Mouse (Mus musculus): ENCODE measurements at regions not wholly inside any gene's neighbourhood (a gene's known extent, or its start where the extent isn't known, plus 50 kb on each side); places are given as distances from the start of the nearest gene placed in this dataset.
A peak's percentile ranks its signal among the peaks of the same experiment; 100 is the strongest.

DNA sequence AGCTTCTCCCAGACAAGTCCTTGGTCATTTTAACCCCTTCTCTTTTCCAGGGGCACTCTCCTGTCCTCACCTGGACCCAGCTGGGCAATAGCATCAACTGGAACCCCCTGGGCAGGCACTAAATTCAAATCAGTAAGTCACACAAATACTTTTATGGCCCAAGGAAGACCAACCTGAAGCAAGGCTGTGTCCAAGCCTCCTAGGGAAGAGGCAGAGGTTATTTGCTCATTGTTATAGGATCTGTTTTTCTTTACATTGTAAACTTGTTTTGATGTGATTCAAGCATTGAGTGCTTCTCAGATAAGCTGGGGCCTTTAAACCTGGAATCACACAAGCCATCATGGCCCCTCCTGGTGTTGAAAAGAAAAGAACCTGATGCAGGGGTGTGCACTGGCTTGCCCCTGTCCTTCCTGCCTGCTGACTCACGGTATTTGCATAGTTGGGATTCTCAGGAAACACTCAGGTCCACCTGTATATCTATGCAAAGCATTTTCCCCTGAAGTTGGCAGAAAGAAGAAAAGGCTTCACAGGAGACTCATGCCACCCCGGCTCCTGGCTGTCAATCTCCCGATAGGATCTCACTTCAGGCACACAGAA lies 114.9 kb upstream of the Kit start:
- WGBS = 77% methylated on average over 3 of the region's 3 CpGs
- Histone ChIP-seq H3K9ac (ENCODE audit: low read depth, low read length) (no peak overlapping the region), H3K4me3 (ENCODE audit: low read depth, low read length) (no peak overlapping the region), H3K27me3 (ENCODE audit: control insufficient read depth, insufficient read depth, low read length) (no peaks in the 10 kb centered on the region), H3K27ac (ENCODE audit: low read depth, low read length) (no peak overlapping the region), H3K4me2 (replicated peaks; ENCODE audit: low read depth, low read length) (no peak overlapping the region), H3K4me1 (replicated peaks; ENCODE audit: control insufficient read depth, insufficient read depth, low read length) (no peaks in the 10 kb centered on the region), H3K36me3 (ENCODE audit: control insufficient read depth, insufficient read depth, low read length) (no peaks in the 10 kb centered on the region), H3K9me3 (ENCODE audit: control insufficient read depth, low read length) (no peaks in the 10 kb centered on the region)
- DNase-seq (ENCODE audit: low spot score) (no peak), ATAC-seq (ENCODE audit: low FRiP score) (no peak)

DNA sequence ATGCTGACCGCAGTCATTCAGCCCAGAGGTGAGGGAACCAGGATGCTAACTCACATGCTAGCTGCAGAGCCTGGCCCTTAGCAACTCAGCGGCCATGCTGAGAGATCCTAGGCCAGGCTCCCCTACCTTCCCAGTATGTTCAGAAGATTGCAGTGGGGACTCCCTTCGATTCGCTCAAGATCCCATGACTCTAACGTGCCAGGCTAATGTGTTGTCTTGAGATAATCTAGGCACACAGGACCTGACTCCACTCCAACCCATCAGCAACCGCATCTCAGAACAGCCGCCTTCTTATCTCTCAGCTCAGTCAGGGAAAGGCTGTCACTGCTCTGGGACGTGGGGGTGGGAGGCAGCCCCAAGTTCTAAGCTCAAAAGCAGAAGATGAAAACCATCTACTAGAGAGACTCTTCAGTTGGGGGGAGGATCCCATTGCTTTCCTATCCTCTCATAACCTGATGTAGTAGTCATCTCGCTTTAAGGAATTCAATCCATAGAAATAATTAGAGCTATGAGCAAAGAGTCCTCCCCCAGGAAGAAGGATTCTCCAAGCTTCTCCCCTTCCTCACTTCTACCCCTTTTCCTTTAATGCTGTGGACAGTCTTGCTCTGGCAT lies 114.2 kb upstream of the Kit start:
- no peaks in the 10 kb centered on the region for H3K27me3 ChIP-seq (ENCODE audit: control insufficient read depth, insufficient read depth, low read length)
- no peak for ATAC-seq (ENCODE audit: low FRiP score)
- WGBS = 89% methylated on average over 9 of the region's 9 CpGs

DNA sequence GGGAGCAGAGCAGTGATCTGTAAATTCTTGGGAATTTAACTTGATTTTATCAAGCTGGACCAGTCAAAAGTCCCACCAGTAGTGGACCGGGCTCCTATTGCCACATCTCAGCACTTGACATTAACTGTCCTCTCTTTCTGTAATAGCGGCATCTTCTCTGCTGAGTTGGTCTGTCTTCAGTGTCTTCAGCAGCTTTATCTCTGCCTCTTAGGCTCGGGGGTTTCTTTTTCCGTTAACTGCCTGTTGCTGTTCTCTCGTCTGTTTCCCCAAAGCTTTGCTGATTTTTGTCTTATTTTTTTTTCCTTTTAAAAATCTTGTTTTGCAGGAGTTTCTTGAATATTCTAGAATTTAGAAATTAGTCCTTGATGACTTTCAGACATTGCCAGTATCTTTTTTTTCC lies 113.3 kb upstream of the Kit start:
- 92% methylated on average over 5 of the region's 5 CpGs for WGBS
- Histone ChIP-seq H3K27ac (ENCODE audit: low read depth, low read length) (no peak overlapping the region), H3K9ac (ENCODE audit: low read depth, low read length) (no peak overlapping the region), H3K4me1 (replicated peaks; ENCODE audit: control insufficient read depth, insufficient read depth, low read length) (no peaks in the 10 kb centered on the region), H3K36me3 (ENCODE audit: control insufficient read depth, insufficient read depth, low read length) (no peaks in the 10 kb centered on the region), H3K4me3 (ENCODE audit: low read depth, low read length) (no peak overlapping the region), H3K27me3 (ENCODE audit: control insufficient read depth, insufficient read depth, low read length) (no peaks in the 10 kb centered on the region), H3K9me3 (ENCODE audit: control insufficient read depth, low read length) (no peaks in the 10 kb centered on the region), H3K4me2 (replicated peaks; ENCODE audit: low read depth, low read length) (no peak overlapping the region)
- DNase-seq (ENCODE audit: low spot score) (no peak), ATAC-seq (ENCODE audit: low FRiP score) (no peak)

More for the DNA sequence above, 114.2 kb upstream of the Kit start:
- Histone ChIP-seq H3K36me3 (ENCODE audit: control insufficient read depth, insufficient read depth, low read length) (no peaks in the 10 kb centered on the region), H3K4me1 (replicated peaks; ENCODE audit: control insufficient read depth, insufficient read depth, low read length) (no peaks in the 10 kb centered on the region), H3K9me3 (ENCODE audit: control insufficient read depth, low read length) (no peaks in the 10 kb centered on the region), H3K27ac (ENCODE audit: low read depth, low read length) (no peak overlapping the region), H3K4me3 (ENCODE audit: low read depth, low read length) (no peak overlapping the region), H3K4me2 (replicated peaks; ENCODE audit: low read depth, low read length) (no peak overlapping the region), H3K9ac (ENCODE audit: low read depth, low read length) (no peak overlapping the region)
- no peak for DNase-seq (ENCODE audit: low spot score)

DNA sequence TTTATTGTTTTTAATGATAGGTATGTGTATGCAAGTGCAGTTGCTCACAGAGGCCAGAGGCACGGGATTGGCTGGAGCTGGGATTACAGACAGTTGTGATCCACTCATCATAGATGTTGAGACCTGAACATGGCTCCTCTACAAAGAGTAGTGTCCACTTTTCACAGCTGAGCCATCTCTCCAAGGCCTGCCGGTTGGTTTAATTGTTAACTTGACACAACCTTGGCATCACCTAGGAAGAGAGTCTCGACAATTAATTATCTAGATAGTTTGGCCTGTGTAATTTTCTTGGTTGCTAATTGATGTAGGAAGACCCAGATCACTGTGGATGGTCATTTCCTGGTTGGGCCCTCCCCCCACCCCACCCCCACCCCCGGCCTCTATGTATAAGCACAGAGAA lies 111.1 kb upstream of the Kit start:
- Histone ChIP-seq H3K4me3 (ENCODE audit: low read depth, low read length) (no peak overlapping the region), H3K4me2 (replicated peaks; ENCODE audit: low read depth, low read length) (no peak overlapping the region), H3K4me1 (replicated peaks; ENCODE audit: control insufficient read depth, insufficient read depth, low read length) (no peaks in the 10 kb centered on the region), H3K9me3 (ENCODE audit: control insufficient read depth, low read length) (no peaks in the 10 kb centered on the region), H3K27ac (ENCODE audit: low read depth, low read length) (no peak overlapping the region), H3K27me3 (ENCODE audit: control insufficient read depth, insufficient read depth, low read length) (no peaks in the 10 kb centered on the region), H3K36me3 (ENCODE audit: control insufficient read depth, insufficient read depth, low read length) (no peaks in the 10 kb centered on the region), H3K9ac (ENCODE audit: low read depth, low read length) (no peak overlapping the region)
- DNase-seq (ENCODE audit: low spot score) (no peak), ATAC-seq (ENCODE audit: low FRiP score) (no peak)
- 88% methylated on average over 4 of the region's 4 CpGs for WGBS

DNA sequence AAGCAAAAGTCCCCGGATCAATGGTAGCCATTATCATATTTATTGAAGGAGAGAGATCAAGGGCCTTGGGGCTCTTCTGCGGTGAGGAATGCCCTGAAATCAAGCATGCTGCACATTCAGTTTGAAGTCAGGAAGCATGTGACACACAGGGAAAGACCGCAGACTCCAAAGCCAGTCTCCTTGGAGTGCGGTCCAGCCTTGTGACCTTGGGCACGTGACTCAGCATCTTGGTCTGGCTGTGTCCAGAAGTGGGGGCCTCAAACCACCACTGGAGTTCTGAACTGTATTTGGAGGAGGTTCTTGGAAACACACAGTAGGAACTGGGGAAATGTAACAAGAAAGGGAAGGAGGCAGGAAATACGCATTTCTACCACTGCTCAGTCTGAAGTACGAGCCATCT lies 109.0 kb upstream of the Kit start:
- Histone ChIP-seq H3K9ac (ENCODE audit: low read depth, low read length) (no peak overlapping the region), H3K4me3 (ENCODE audit: low read depth, low read length) (no peak overlapping the region), H3K27me3 (ENCODE audit: control insufficient read depth, insufficient read depth, low read length) (no peaks in the 10 kb centered on the region), H3K4me2 (replicated peaks; ENCODE audit: low read depth, low read length) (no peak overlapping the region), H3K27ac (ENCODE audit: low read depth, low read length) (no peak overlapping the region), H3K36me3 (ENCODE audit: control insufficient read depth, insufficient read depth, low read length) (no peaks in the 10 kb centered on the region), H3K9me3 (ENCODE audit: control insufficient read depth, low read length) (no peaks in the 10 kb centered on the region), H3K4me1 (replicated peaks; ENCODE audit: control insufficient read depth, insufficient read depth, low read length) (no peaks in the 10 kb centered on the region)
- ATAC-seq (ENCODE audit: low FRiP score) = no peak
- 82% methylated on average over 7 of the region's 7 CpGs for WGBS
- DNase-seq (ENCODE audit: low spot score) = no peak

DNA sequence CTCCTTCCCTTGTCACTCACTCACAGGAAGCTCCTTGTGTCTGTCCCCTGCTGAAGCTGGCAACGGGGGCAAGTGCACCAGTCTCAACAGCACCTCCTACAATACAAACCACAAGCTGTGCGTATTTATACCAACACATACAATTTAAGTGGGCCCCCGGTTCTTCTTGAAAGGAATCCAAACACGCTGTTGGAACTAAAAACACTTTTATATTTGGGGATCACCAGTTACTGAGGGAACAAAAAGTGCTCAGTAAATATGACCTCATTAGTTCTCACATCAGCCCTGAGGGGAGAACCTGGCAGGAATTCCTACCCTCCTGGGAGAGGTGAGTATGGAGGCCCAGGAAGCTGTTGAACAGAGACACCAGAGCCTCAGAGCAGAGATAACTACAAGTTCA lies 107.8 kb upstream of the Kit start:
- Histone ChIP-seq H3K9me3 (ENCODE audit: control insufficient read depth, low read length) (no peaks in the 10 kb centered on the region), H3K4me1 (replicated peaks; ENCODE audit: control insufficient read depth, insufficient read depth, low read length) (no peaks in the 10 kb centered on the region), H3K9ac (ENCODE audit: low read depth, low read length) (no peak overlapping the region), H3K4me3 (ENCODE audit: low read depth, low read length) (no peak overlapping the region), H3K27me3 (ENCODE audit: control insufficient read depth, insufficient read depth, low read length) (no peaks in the 10 kb centered on the region), H3K36me3 (ENCODE audit: control insufficient read depth, insufficient read depth, low read length) (no peaks in the 10 kb centered on the region), H3K4me2 (replicated peaks; ENCODE audit: low read depth, low read length) (no peak overlapping the region), H3K27ac (ENCODE audit: low read depth, low read length) (no peak overlapping the region)
- DNase-seq (ENCODE audit: low spot score) = no peak
- ATAC-seq (ENCODE audit: low FRiP score) = no peak
- WGBS = 85% methylated on average over 4 of the region's 4 CpGs

DNA sequence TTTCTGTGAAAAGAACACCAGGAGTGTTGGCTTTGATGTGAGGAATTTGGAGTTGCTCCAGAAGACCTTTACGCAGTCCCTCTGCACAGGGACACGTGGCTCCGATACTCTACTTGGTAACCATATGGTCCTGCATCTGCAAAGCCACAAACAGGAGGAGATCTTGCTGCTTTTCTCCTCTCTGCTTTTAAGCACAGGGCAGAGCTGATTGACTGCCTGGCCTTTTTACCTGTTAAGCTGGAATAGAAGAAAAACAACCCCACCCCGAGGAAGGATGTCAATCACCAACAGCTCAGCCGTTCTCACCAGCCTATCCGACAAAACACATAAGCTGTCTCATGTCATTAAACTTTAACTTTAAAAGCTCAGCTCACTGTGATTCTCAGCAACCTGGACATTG lies 106.8 kb upstream of the Kit start:
- H3K4me2 ChIP-seq (replicated peaks; ENCODE audit: low read depth, low read length) = no peak overlapping the region
- H3K27ac ChIP-seq (ENCODE audit: low read depth, low read length) = no peak overlapping the region
- no peak overlapping the region for H3K4me3 ChIP-seq (ENCODE audit: low read depth, low read length)
- H3K4me1 ChIP-seq (replicated peaks; ENCODE audit: control insufficient read depth, insufficient read depth, low read length) = no peaks in the 10 kb centered on the region
- H3K9ac ChIP-seq (ENCODE audit: low read depth, low read length) = no peak overlapping the region
- ATAC-seq (ENCODE audit: low FRiP score) = no peak
- no peak for DNase-seq (ENCODE audit: low spot score)
- H3K36me3 ChIP-seq (ENCODE audit: control insufficient read depth, insufficient read depth, low read length) = no peaks in the 10 kb centered on the region
- H3K27me3 ChIP-seq (ENCODE audit: control insufficient read depth, insufficient read depth, low read length) = no peaks in the 10 kb centered on the region
- WGBS = 53% methylated on average over 6 of the region's 6 CpGs
- H3K9me3 ChIP-seq (ENCODE audit: control insufficient read depth, low read length) = no peaks in the 10 kb centered on the region

DNA sequence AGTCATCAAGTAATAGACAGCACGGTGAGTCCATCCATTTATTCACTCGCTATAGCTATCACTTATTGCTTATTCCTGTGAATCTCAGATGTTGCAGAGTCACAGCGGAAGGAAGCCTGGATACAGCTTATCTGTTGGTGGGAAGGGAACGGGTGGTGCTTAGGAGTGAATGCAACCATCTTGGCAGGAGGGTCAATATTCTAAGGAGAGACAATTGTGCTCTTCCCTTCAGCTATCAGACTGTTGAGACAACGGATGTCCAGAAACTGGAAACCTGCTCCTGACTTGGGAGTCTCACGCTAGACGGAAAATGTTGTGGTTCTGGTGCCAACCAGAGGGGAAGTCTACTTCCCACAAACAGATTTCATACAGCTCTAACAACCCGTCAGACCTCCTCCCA lies 103.7 kb upstream of the Kit start:
- Histone ChIP-seq H3K4me2 (replicated peaks; ENCODE audit: low read depth, low read length) (no peak overlapping the region), H3K4me3 (ENCODE audit: low read depth, low read length) (no peak overlapping the region), H3K4me1 (replicated peaks; ENCODE audit: control insufficient read depth, insufficient read depth, low read length) (no peaks in the 10 kb centered on the region), H3K27me3 (ENCODE audit: control insufficient read depth, insufficient read depth, low read length) (no peaks in the 10 kb centered on the region), H3K9me3 (ENCODE audit: control insufficient read depth, low read length) (no peaks in the 10 kb centered on the region), H3K27ac (ENCODE audit: low read depth, low read length) (no peak overlapping the region), H3K36me3 (ENCODE audit: control insufficient read depth, insufficient read depth, low read length) (no peaks in the 10 kb centered on the region), H3K9ac (ENCODE audit: low read depth, low read length) (no peak overlapping the region)
- WGBS = 93% methylated on average over 8 of the region's 8 CpGs
- ATAC-seq (ENCODE audit: low FRiP score) (no peak), DNase-seq (ENCODE audit: low spot score) (no peak)

DNA sequence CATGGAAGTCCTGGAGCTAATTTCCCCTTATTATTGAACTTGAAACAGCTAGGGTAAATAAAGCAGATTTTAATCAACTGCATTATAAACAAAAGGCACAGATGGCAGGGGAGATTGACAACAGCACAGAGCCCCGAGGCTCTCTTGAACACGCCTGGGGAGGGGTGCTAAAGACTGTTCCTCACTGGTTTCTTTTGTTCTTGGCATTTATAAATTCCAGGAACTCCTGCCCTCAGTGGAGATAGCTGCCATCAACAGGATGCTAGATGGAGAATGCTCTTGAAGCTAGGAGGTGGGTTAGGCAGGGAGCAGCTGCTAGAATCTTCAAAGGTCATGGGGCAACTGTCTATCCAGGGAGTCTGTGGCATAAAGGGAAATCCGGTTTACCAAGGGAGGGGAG lies 102.2 kb upstream of the Kit start:
- Histone ChIP-seq H3K27me3 (ENCODE audit: control insufficient read depth, insufficient read depth, low read length) (no peaks in the 10 kb centered on the region), H3K4me3 (ENCODE audit: low read depth, low read length) (no peak overlapping the region), H3K4me2 (replicated peaks; ENCODE audit: low read depth, low read length) (no peak overlapping the region), H3K36me3 (ENCODE audit: control insufficient read depth, insufficient read depth, low read length) (no peaks in the 10 kb centered on the region), H3K9me3 (ENCODE audit: control insufficient read depth, low read length) (no peaks in the 10 kb centered on the region), H3K4me1 (replicated peaks; ENCODE audit: control insufficient read depth, insufficient read depth, low read length) (no peaks in the 10 kb centered on the region), H3K9ac (ENCODE audit: low read depth, low read length) (no peak overlapping the region), H3K27ac (ENCODE audit: low read depth, low read length) (no peak overlapping the region)
- ATAC-seq (ENCODE audit: low FRiP score) = peak; percentile 33; the same call in 1 of the 2 replicates
- 48% methylated on average over 3 of the region's 3 CpGs for WGBS
- DNase-seq (ENCODE audit: low spot score) = no peak

Measured in hindbrain, embryonic 11.5 days (tissue).